Mouse (Mus musculus) bone marrow macrophage, adult 2 months (primary cell): ENCODE results near the gene Irak3.

Source experiments
- CTCF ChIP-seq: IDR thresholded peaks from 2 replicates; pipeline ENCODE4 v1.5.1; 2012; ENCODE audit warnings: low read depth, mild to moderate bottlenecking, low read length, moderate library complexity
- POLR2A ChIP-seq: IDR thresholded peaks from 2 replicates; pipeline ENCODE4 v1.6.1; 2012; ENCODE audit warnings: mild to moderate bottlenecking, low read depth, low read length, borderline replicate concordance

- TF ChIP-seq CTCF (no peak), POLR2A (no peak)
Observed at GRCm38 (mm10) chr10:120097564-120097963, 104.4 kb downstream of the Irak3 start.
